Mouse (Mus musculus) CH12.LX (cell line): Measurements from ENCODE around the gene Kcnab3.

Experiments
- CTCF ChIP-seq, 2 experiments: IDR thresholded peaks in 1 of 2; conservative IDR thresholded peaks in 1 of 2; 2 replicates each; pipeline ENCODE4 v1.5.1; 2011 to 2012; ENCODE audit warnings: low read depth in 2 of 2, low read length in 2 of 2, improper control_type of control experiment in 1 of 2, inconsistent platforms in 1 of 2, mild to moderate bottlenecking in 1 of 2, moderate library complexity in 1 of 2
- ELF1 ChIP-seq: IDR thresholded peaks from 2 replicates; pipeline ENCODE4 v1.6.1; 2014; ENCODE audit warnings: low read depth, mild to moderate bottlenecking, inconsistent platforms, low read length, improper control_type of control experiment
- MAFK ChIP-seq: IDR thresholded peaks from 2 replicates; pipeline ENCODE4 v1.6.1; 2011; ENCODE audit warnings: low read length, improper control_type of control experiment; ENCODE audit not compliant: insufficient replicate concordance
- MXI1 ChIP-seq: IDR thresholded peaks from 2 replicates; pipeline ENCODE4 v1.6.1; 2011; ENCODE audit warnings: mild to moderate bottlenecking, low read depth, low read length, improper control_type of control experiment
- POLR2A ChIP-seq: IDR thresholded peaks from 2 replicates; pipeline ENCODE4 v1.6.1; 2011; ENCODE audit warnings: low read depth, mild to moderate bottlenecking, improper control_type of control experiment, low read length
- UBTF ChIP-seq: IDR thresholded peaks from 2 replicates; pipeline ENCODE4 v1.6.1; 2012; ENCODE audit warnings: low read depth, mild to moderate bottlenecking, inconsistent platforms, low read length, improper control_type of control experiment, moderate library complexity

- TF ChIP-seq CTCF (conservative IDR thresholded peaks at IDR 0.05 in 1 of 2, IDR thresholded peaks at IDR 0.05 in 1 of 2; ENCODE audit: low read depth in 2 of 2, low read length in 2 of 2) (peak in 1 of 2 experiments; percentile 54; a peak in 2 of 4 replicates), POLR2A (no peak), MXI1 (no peak), UBTF (no peak), MAFK (no peak), ELF1 (no peak)
These were observed 48.8 kb upstream of the Kcnab3 start for GRCm38 (mm10) chr11:69277267-69277666.
